Mouse (Mus musculus): ENCODE data around the gene Tspear. TPM values are rescaled to one million over a fixed set of nuclear protein-coding genes. Genes with fewer than 3 reads are reported as not detected.
A peak's percentile ranks its signal among the peaks of the same experiment; 100 is the strongest.

Tspear gene
- polyA plus RNA-seq, 1 experiment = 0.43 TPM

DNA sequence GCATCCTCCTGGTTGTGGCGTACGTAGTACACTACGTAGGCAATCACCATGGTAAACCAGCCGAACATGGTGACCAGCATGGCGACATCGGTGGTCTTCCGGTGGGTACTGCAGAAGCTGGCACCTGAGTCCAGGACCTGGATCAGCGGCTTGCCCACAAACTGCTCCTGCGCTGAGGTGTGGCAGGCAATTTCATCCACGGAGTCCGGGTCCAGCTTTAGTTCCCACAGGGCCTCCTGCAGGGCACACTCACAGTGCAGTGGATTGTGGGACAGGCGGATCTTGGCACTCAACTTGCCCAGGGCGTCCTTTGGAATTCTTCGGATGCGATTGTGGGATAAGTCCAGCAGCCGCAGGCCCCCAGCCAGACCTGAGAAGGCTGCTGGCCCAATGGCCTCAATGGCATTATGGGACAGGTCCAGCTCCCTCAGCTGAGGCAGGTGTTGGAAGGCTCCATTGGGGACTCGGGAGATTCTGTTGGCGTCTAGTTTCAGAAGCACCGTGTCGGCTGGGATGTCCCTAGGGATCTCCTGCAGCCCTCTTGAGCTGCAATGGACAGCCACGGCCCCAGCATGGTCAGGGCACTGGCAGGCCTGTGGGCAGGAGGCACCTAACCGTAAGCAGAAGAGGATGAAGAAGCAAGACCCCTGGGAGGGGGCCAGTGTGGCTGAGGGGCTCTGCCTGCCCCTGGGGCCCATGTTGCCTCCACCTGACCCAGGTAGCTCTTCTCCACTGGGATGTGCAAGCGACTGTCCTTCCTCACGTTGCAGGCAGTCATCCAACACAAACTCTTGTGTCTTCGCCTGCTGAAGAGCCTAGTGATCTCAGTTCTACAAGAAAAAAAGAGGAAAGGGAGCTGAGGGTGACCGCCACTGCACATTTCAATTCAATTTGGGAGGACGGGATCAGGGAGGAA, 214.8 kb downstream of the Tspear start:
- TF ChIP-seq CTCF (IDR thresholded peaks at IDR 0.05; ENCODE audit: insufficient read depth, low read length) (no peak), POLR2A (IDR thresholded peaks at IDR 0.05; ENCODE audit: borderline replicate concordance, extremely low read depth, low read depth, low read length) (no peak)
- WGBS = 87% methylated on average over 27 of the region's 27 CpGs

DNA sequence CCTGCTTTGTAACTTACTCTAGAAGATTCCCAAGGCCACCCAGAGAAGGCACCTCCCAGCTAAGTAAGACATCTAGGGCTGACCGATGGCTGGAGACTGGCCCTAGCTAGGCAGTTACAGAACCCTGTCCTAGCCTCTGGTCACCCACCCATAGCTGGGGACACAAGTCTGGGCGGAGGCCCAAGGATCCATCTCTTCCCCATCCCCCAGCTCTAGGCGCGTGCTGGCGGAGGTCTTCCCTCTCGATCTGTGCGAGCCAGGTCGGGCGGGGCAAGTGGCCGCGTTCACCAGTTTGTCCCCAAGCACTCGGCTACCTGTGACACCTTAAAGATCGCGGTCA, 215.5 kb downstream of the Tspear start:
- WGBS = 3% methylated on average over 14 of the region's 14 CpGs
- H3K4me3 ChIP-seq (replicated peaks; ENCODE audit: extremely low read depth, low read depth, low read length) = peak overlapping the region; percentile 57
- H3K4me1 ChIP-seq (ENCODE audit: control insufficient read depth, insufficient read depth, low read length) = peaks cover 7% of the 10 kb centered on the region
- DNase-seq = no peak
- TF ChIP-seq CTCF (IDR thresholded peaks at IDR 0.05; ENCODE audit: insufficient read depth, low read length) (no peak), POLR2A (IDR thresholded peaks at IDR 0.05; ENCODE audit: borderline replicate concordance, extremely low read depth, low read depth, low read length) (no peak)

More for the DNA sequence above, 214.8 kb downstream of the Tspear start:
- no peak overlapping the region for H3K4me3 ChIP-seq (replicated peaks; ENCODE audit: extremely low read depth, low read depth, low read length)
- no peak for DNase-seq
- H3K4me1 ChIP-seq (ENCODE audit: control insufficient read depth, insufficient read depth, low read length) = peaks cover 7% of the 10 kb centered on the region

DNA sequence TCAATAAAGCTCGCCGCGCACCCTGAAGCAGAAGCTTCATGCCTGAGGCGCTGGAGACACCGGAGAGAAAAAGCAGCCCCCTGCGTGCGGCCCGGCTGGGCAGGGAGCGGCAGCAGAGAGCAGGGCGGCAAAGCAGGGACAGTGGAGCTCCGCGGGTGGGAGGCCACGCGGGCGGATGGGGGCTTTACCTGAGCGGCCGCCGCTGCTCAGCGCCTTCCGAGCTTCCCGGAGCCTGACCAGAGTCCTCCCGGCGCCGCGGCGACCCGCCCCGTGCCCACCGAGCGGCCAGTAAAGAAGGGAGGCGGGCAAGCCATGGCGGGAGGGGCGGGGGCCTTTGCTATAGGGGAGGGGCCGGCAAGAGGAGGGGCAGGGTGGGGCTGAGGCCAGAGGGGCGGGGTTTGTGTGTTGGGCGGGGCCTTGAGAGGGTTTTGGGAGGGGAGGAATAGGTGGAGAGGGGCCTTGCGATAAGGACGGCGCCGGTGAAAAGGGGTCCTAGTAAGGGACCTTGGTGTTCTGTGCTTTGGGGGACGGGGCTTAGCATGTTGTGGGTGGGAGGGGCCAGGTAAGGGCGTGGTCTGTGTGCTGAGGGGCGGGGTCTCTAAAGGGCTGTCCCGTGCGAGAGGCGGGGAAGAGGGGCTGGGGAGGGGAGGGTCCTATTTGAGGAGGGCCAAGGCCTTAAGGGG, 216.0 kb downstream of the Tspear start, which contains the start of gene Lrrc3:
Lrrc3 (minus strand) TSS at position 326 of the 683 bp plus-strand sequence.
- WGBS = under 1% methylated on average over 44 of the region's 46 CpGs
- TF ChIP-seq CTCF (IDR thresholded peaks at IDR 0.05; ENCODE audit: insufficient read depth, low read length) (no peak), POLR2A (IDR thresholded peaks at IDR 0.05; ENCODE audit: borderline replicate concordance, extremely low read depth, low read depth, low read length) (no peak)
- peaks cover 7% of the 10 kb centered on the region for H3K4me1 ChIP-seq (ENCODE audit: control insufficient read depth, insufficient read depth, low read length)
- peak; percentile 37 for DNase-seq
- peak within 1 kb of the TSS; percentile 57 for H3K4me3 ChIP-seq (replicated peaks; ENCODE audit: extremely low read depth, low read depth, low read length)

DNA sequence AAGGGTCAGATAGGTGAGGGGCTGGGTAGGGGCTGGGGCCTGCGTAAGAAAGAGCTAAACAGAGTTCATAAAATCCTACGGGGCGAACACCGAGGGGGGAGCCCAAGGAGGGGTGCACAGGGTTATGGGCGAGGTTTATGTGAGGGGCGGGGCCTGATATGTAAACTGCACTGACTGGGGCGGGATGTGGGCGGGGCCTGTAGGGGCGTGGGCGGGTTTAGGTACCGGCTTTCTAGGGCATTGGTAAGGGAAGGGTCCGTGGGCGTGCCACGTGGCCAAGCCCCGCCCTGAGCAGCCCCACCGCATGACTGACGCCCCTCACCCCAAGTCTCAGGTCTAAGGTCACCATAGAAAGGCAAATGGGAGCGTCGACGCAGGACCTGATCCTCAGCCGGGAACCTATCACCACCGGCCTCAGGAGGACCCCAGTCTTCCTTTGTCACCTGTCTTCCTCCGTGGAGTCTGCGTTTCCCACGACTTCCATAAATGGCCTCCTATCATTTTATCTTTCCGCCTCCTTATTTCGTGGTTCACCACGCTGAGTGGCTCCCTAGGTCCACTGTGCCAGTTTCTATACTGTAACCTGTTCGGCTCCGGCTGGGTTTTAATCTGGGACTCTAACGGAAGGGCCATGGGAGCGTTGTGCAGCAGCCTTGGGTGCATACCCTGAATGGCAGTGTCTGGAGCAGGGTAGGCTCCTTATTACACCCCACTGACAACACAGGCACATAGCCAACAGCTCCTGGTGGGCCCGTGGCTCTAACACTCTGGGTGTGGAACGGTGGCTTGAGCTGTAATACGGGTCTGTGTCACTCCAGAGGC, 216.7 kb downstream of the Tspear start:
- peak overlapping the region; percentile 57 for H3K4me3 ChIP-seq (replicated peaks; ENCODE audit: extremely low read depth, low read depth, low read length)
- 4% methylated on average over 35 of the region's 35 CpGs for WGBS
- TF ChIP-seq POLR2A (IDR thresholded peaks at IDR 0.05; ENCODE audit: borderline replicate concordance, extremely low read depth, low read depth, low read length) (no peak), CTCF (IDR thresholded peaks at IDR 0.05; ENCODE audit: insufficient read depth, low read length) (no peak)
- peaks cover 7% of the 10 kb centered on the region for H3K4me1 ChIP-seq (ENCODE audit: control insufficient read depth, insufficient read depth, low read length)
- DNase-seq = no peak

DNA sequence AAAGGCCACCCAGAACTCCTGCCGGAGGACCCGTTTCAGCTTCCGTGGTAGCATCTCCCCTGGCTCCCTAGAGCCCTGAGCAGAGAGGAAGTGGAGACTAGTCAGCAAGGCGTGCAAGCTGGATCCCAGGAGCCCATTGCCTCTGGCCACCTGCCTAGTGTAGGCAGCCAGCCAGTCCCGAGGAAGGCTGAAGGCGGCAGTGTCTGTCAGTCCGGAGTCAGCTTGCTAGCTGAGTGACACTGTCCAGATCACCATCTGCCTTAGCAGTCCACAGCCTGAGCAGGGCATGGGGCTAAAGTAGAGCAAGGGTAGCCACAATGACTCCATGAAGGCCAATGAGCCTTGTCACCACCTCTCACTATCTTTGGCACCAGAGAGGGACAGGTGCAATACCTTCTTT, 226.2 kb downstream of the Tspear start:
- 48% methylated on average over 7 of the region's 7 CpGs for WGBS
- Histone ChIP-seq H3K4me1 (ENCODE audit: control insufficient read depth, insufficient read depth, low read length) (no peaks in the 10 kb centered on the region), H3K4me3 (replicated peaks; ENCODE audit: extremely low read depth, low read depth, low read length) (no peak overlapping the region)
- no peak for DNase-seq
- TF ChIP-seq POLR2A (IDR thresholded peaks at IDR 0.05; ENCODE audit: borderline replicate concordance, extremely low read depth, low read depth, low read length) (no peak), CTCF (IDR thresholded peaks at IDR 0.05; ENCODE audit: insufficient read depth, low read length) (no peak)

DNA sequence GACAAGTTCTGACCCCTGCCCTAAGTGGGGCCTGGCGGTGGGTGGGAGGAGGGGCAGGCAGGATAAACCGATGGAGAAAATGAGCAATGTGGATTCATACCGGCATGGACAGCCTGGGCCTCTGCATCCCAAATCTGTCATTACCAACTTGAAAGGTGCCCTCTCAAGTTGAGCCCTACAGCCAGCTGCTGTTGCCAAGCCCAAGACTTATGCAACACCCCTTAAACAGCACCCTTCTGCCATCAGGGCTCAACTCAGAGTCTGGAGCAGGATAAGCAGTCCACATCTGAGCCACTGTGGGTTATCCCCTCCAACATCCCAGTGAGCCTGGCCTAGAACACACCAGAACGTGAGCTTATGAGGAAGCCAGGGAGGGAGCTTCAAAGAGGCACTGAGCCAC, 226.9 kb downstream of the Tspear start:
- H3K4me3 ChIP-seq (replicated peaks; ENCODE audit: extremely low read depth, low read depth, low read length) = no peak overlapping the region
- WGBS = 69% methylated on average over 4 of the region's 4 CpGs
- no peak for DNase-seq
- no peak for TF ChIP-seq CTCF (IDR thresholded peaks at IDR 0.05; ENCODE audit: insufficient read depth, low read length)
- TF ChIP-seq POLR2A (IDR thresholded peaks at IDR 0.05; ENCODE audit: borderline replicate concordance, extremely low read depth, low read depth, low read length) = no peak
- H3K4me1 ChIP-seq (ENCODE audit: control insufficient read depth, insufficient read depth, low read length) = no peaks in the 10 kb centered on the region

DNA sequence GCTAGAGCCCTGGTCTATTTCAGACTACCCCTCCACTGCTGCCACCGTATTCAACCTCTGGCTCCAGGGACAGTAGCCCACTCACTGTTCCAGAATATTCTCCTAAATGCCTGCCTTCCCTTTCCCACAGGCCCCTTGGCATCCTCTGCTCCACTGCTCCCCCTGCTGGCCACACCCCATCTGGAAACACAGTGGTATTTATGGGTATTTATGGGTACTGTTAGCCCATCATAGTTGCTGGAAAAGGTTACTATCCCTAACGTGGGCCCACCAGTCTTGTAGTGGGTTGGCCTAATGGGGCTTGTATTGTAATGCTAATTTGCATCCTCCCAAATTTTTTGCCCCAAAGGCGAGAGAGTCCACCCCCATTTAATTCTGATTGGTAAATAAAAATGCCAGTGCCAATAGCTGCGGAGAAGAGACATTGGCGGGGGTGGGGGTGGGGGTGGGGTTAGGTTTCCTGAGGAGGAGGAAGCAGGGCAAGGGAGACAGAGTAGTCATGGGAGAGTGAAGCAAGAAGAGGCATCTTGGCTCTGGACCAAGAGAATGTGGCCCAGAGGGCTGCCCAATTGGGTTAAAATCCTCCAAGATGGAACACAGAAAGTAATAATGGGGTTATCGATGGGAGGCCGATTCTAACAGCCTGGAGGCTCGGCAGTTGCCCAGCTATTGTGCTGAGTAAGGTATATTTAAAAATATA, 230.4 kb downstream of the Tspear start:
- 60% methylated on average over 8 of the region's 8 CpGs for WGBS
- Histone ChIP-seq H3K4me1 (ENCODE audit: control insufficient read depth, insufficient read depth, low read length) (no peaks in the 10 kb centered on the region), H3K4me3 (replicated peaks; ENCODE audit: extremely low read depth, low read depth, low read length) (no peak overlapping the region)
- peak; percentile 73 for DNase-seq
- no peak for TF ChIP-seq POLR2A (IDR thresholded peaks at IDR 0.05; ENCODE audit: borderline replicate concordance, extremely low read depth, low read depth, low read length)
- peak; percentile 80 for TF ChIP-seq CTCF (IDR thresholded peaks at IDR 0.05; ENCODE audit: insufficient read depth, low read length)

DNA sequence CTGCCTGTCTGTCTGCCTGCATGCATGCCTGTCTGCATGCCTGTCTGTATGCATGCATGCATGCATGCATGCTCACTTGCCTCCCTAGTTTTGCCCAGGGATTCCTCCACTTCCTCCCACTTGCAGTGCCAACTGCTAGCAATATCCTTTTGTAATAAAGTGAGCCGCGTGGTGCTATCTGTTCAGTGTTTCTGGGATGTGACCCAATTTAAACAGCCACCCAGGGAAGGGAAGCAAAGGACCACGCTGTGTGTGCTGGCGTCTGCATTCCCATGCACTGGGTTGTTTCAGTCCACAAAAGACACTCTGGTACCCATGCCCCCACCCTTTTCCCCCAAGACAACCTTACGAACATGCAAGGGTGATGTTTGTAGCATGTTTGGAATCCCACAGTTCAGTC, 234.6 kb downstream of the Tspear start:
- H3K4me3 ChIP-seq (replicated peaks; ENCODE audit: extremely low read depth, low read depth, low read length) = no peak overlapping the region
- DNase-seq = no peak
- WGBS = 49% methylated on average over 5 of the region's 5 CpGs
- H3K4me1 ChIP-seq (ENCODE audit: control insufficient read depth, insufficient read depth, low read length) = no peaks in the 10 kb centered on the region
- TF ChIP-seq CTCF (IDR thresholded peaks at IDR 0.05; ENCODE audit: insufficient read depth, low read length) = no peak
- TF ChIP-seq POLR2A (IDR thresholded peaks at IDR 0.05; ENCODE audit: borderline replicate concordance, extremely low read depth, low read depth, low read length) = no peak

All from lung, adult 2 months (tissue).